Mouse (Mus musculus) retina, postnatal 1 day (tissue): ENCODE data around the gene Scgb2b20.
"Not testable (repeated sequence)": the region's sequence is repeated elsewhere in the genome, so short reads cannot be mapped to it uniquely, and the experiment has no call there.

Experiments
- DNase-seq: peaks from one replicate; pipeline ENCODE4 v3.0.0-alpha.2; 2012

Scgb2b20 gene

GRCm38 (mm10) chr7:33366222-33366621, at the start of gene Scgb2b20:
Gene Scgb2b20 (minus strand): TSS chr7:33366322.
- DNase-seq, result not testable (repeated sequence)

DNA sequence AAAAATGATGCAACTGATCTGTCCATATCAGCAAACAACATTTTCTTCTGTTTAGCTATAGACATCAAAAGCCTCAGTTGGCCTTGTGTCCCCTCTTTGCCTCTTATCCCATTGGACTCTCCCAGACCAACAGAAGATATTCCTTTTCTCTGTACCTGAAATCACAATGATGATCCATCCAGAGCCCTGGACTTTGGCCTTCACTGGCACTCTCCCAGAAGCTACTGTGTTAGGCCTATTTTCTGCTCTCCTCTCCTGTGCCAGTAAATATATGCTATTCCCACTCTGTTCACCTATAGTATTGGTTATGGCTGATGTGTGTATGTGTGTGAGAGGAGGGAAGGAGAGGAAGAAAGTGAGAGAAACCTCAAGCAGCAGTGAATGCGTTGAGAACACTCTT, 43.6 kb upstream of the Scgb2b20 start:
- not testable (repeated sequence) for DNase-seq

- no peak for DNase-seq
Observed at GRCm38 (mm10) chr7:33401650-33402049, 35.5 kb upstream of the Scgb2b20 start.

GRCm38 (mm10) chr7:33399749-33400148, 33.6 kb upstream of the Scgb2b20 start:
- not testable (repeated sequence) for DNase-seq

DNA sequence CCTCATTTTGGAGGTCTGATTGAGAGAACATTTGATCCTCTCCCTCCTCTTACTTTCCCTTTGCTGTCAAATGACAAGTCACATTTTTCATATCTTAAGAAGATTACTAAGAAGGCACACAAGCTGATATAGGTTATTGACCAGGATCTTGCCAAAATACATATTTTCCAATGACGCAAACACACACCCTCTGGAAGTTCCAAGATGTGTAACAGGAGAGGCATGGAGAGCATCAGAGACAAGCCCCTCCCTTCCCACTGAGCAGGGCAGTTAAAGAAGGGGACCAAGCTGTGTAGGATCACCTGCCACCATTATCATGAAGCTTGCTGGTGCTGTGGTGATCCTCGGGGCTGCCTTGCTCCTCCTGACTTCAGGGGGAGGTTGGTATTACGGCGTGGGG, 6.8 kb upstream of the Scgb2b20 start, which contains the start of gene Scgb1b20:
Gene Scgb1b20, plus strand, starts transcription at position 301 of the 400 bp plus-strand sequence.
- not testable (repeated sequence) for DNase-seq
